Mouse (Mus musculus) liver, adult 2 months (tissue): ENCODE measurements around the gene Filip1l. TPM values are rescaled to one million over a fixed set of nuclear protein-coding genes. Genes with fewer than 3 reads are reported as not detected.

Source experiments
- DNase-seq: peaks from one replicate; pipeline ENCODE4 v3.0.0-alpha.2; 2011; ENCODE audit warnings: low read depth, low spot score; ENCODE audit errors: extremely low read depth
- H3K27ac ChIP-seq: fragments of 200-500 bp; replicated peaks from 2 replicates; pipeline ENCODE4 v1.5.1; 2012; ENCODE audit warnings: low read depth, mild to moderate bottlenecking, control low read depth, inconsistent platforms, low read length; ENCODE audit not compliant: insufficient read depth
- H3K27me3 ChIP-seq: fragments of 200-500 bp; 2 replicates; pipeline ENCODE4 v1.6.1; 2012; ENCODE audit warnings: mild to moderate bottlenecking, moderate library complexity, low read length, inconsistent platforms; ENCODE audit not compliant: control insufficient read depth, insufficient read depth
- H3K36me3 ChIP-seq: fragments of 200-500 bp; 2 replicates; pipeline ENCODE4 v1.6.1; 2012; ENCODE audit warnings: low read length, inconsistent platforms; ENCODE audit not compliant: control insufficient read depth, insufficient read depth
- H3K4me1 ChIP-seq: fragments of 200-500 bp; 2 replicates; pipeline ENCODE4 v1.6.1; 2011; ENCODE audit warnings: low read length; ENCODE audit not compliant: control insufficient read depth, insufficient read depth
- H3K4me3 ChIP-seq: fragments of 200-500 bp; 2 replicates; pipeline ENCODE4 v1.5.1; 2011; ENCODE audit warnings: low read depth, mild to moderate bottlenecking, control low read depth, low read length, moderate library complexity; ENCODE audit not compliant: insufficient read depth
- H3K79me2 ChIP-seq: fragments of 200-500 bp; 2 replicates; pipeline ENCODE4 v1.6.1; 2012; ENCODE audit warnings: inconsistent platforms, mild to moderate bottlenecking, low read length, moderate library complexity; ENCODE audit not compliant: control insufficient read depth, insufficient read depth
- H3K9ac ChIP-seq: fragments of 200-500 bp; 2 replicates; pipeline ENCODE4 v1.6.1; 2012; ENCODE audit warnings: low read depth, mild to moderate bottlenecking, control low read depth, inconsistent platforms, low read length
- CTCF ChIP-seq: fragments of 200-500 bp; IDR thresholded peaks from 2 replicates; pipeline ENCODE4 v1.5.1; 2011; ENCODE audit warnings: low read depth, low read length, control low read depth
- POLR2A ChIP-seq: fragments of 200-500 bp; IDR thresholded peaks from 2 replicates; pipeline ENCODE4 v1.6.1; 2011; ENCODE audit warnings: low read length, control low read depth; ENCODE audit not compliant: insufficient read depth; ENCODE audit errors: extremely low read depth
- WGBS: fragments of 180-500 bp; shearing (Covaris S2); methylation state at CpG from one replicate; pipeline ENCODE4 v1.1.7; 2018; 5-methylcytosine and 5-hydroxymethylcytosine counted together
- polyA plus RNA-seq: library from polyadenylated mRNA; depleted of rRNA; stranded (reverse); fragments of >200 nt; gene quantifications from 2 replicates; pipeline ENCODE4 v1.2.3, GENCODE M21; 2012
- total RNA-seq: library from RNA; depleted of rRNA; stranded (reverse); fragments of >200 nt; gene quantifications from 2 replicates; pipeline ENCODE4 v1.2.3, GENCODE M21; 2014

The Filip1l gene
- total and polyA plus RNA-seq, 2 experiments, result 0.82 to 2.9 TPM

GRCm38 (mm10) chr16:57528457-57528856 is 175.6 kb downstream of the Filip1l start:
- Histone ChIP-seq H3K27ac (no peak overlapping the region), H3K79me2 (no peaks in the 10 kb centered on the region), H3K36me3 (no peaks in the 10 kb centered on the region), H3K9ac (no peak overlapping the region), H3K4me3 (no peak overlapping the region), H3K27me3 (no peaks in the 10 kb centered on the region), H3K4me1 (0 out of 2 replicates have a peak, but pooled peaks cover 2% of the 10 kb centered on the region)
- no peak for DNase-seq
- no peak for TF ChIP-seq CTCF
- TF ChIP-seq POLR2A, result no peak
- 71% methylated on average over 4 of the region's 4 CpGs for WGBS

DNA sequence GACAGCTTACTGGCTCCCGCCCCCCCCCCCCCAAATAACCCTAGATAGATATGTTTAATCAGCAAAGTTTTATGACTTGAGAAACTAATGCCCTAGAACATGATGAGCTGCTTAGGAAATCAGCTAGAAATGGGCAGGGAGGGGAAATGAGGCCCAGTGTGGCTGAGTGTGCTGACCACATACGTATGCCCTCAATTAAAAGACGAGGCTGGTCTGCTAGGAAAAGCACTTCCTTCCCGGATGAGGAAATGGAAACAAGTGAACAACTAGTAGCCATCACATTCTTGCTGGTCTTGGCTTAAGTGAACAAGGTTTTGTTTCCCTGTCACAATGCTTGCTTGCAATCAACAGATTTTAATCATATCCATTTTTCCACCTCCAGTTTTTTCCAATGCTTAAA is 177.7 kb downstream of the Filip1l start:
- no peak for DNase-seq
- Histone ChIP-seq H3K36me3 (no peaks in the 10 kb centered on the region), H3K27me3 (no peaks in the 10 kb centered on the region)

GRCm38 (mm10) chr16:57532081-57532493 is 179.2 kb downstream of the Filip1l start:
- no peak for TF ChIP-seq POLR2A
- TF ChIP-seq CTCF, result no peak
- no peaks in the 10 kb centered on the region for H3K36me3 ChIP-seq
- no peak overlapping the region for H3K27ac ChIP-seq
- H3K4me3 ChIP-seq, result no peak overlapping the region
- H3K4me1 ChIP-seq, result peaks cover 5% of the 10 kb centered on the region; the same call in 1 of the 2 replicates
- DNase-seq, result no peak
- no peaks in the 10 kb centered on the region for H3K27me3 ChIP-seq
- 36% methylated on average over 6 of the region's 6 CpGs for WGBS
- H3K79me2 ChIP-seq, result no peaks in the 10 kb centered on the region
- H3K9ac ChIP-seq, result no peak overlapping the region

More for the DNA sequence above, 177.7 kb downstream of the Filip1l start:
- no peak overlapping the region for H3K4me3 ChIP-seq
- no peaks in the 10 kb centered on the region for H3K79me2 ChIP-seq
- no peak overlapping the region for H3K27ac ChIP-seq
- 0 out of 2 replicates have a peak, but pooled peaks cover 2% of the 10 kb centered on the region for H3K4me1 ChIP-seq
- WGBS, result 83% methylated on average over 4 of the region's 4 CpGs
- H3K9ac ChIP-seq, result no peak overlapping the region
- TF ChIP-seq CTCF, result no peak

DNA sequence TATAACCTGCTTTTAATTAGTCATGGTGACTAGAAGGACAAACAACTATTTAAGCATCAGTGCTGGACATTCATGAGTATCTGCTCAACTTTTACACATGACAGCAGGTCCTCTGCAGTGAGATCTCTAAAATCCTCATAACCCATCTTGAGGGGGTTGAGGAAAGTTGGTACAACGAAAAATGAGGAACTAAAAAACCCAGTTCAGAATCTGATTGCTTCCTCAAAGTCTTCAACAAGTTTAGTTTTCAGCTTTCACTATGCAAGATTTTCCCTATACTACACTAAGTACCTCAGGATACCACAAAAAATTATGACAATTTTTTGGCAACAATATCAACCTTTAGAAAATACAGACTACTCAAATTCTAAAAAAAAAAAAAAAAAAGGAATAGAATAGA is 181.5 kb downstream of the Filip1l start:
- TF ChIP-seq POLR2A, result no peak
- no peak for TF ChIP-seq CTCF
- DNase-seq, result no peak
- Histone ChIP-seq H3K9ac (no peak overlapping the region), H3K4me3 (no peak overlapping the region), H3K79me2 (no peaks in the 10 kb centered on the region; the same call in 1 of the 2 replicates), H3K4me1 (peaks cover 5% of the 10 kb centered on the region; the same call in 1 of the 2 replicates), H3K27ac (no peak overlapping the region), H3K27me3 (no peaks in the 10 kb centered on the region), H3K36me3 (no peaks in the 10 kb centered on the region)
- 85% methylated on average over 1 of the region's 1 CpGs for WGBS

GRCm38 (mm10) chr16:57534811-57535210 is 181.9 kb downstream of the Filip1l start:
- Histone ChIP-seq H3K27me3 (no peaks in the 10 kb centered on the region), H3K79me2 (no peaks in the 10 kb centered on the region; the same call in 1 of the 2 replicates), H3K27ac (no peak overlapping the region), H3K36me3 (no peaks in the 10 kb centered on the region), H3K9ac (no peak overlapping the region), H3K4me3 (no peak overlapping the region), H3K4me1 (peaks cover 5% of the 10 kb centered on the region; the same call in 1 of the 2 replicates)
- 74% methylated on average over 1 of the region's 1 CpGs for WGBS
- TF ChIP-seq POLR2A, result no peak
- TF ChIP-seq CTCF, result no peak
- no peak for DNase-seq

DNA sequence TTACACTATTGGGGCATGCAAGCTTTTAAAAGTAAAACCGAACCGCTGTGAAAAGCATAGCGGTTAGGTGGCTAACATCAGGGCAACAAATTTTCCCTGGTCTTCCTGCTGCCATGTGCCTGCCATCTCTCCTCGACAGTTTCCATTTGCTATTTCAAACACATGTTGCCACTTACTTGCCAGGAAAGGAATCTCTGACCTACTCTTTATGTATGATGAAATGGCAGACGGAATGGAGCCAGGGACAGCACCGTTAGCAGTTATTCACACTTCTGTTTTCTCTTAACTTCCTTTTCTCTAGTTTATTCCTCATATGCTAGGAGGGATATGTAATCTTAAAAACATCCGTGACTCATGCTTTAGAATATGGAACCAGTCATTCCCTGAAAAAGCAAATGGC is 183.6 kb downstream of the Filip1l start:
- no peak overlapping the region for H3K9ac ChIP-seq
- no peak overlapping the region for H3K4me3 ChIP-seq
- DNase-seq, result peak; percentile 35
- H3K27ac ChIP-seq, result no peak overlapping the region
- H3K4me1 ChIP-seq, result peaks cover 5% of the 10 kb centered on the region; the same call in 1 of the 2 replicates
- TF ChIP-seq CTCF (no peak), POLR2A (no peak)
- H3K27me3 ChIP-seq, result no peaks in the 10 kb centered on the region
- no peaks in the 10 kb centered on the region; the same call in 1 of the 2 replicates for H3K79me2 ChIP-seq
- 91% methylated on average over 7 of the region's 7 CpGs for WGBS
- H3K36me3 ChIP-seq, result no peaks in the 10 kb centered on the region
